Mouse (Mus musculus): ENCODE measurements around the gene Pbrm1.

The Pbrm1 gene

DNA sequence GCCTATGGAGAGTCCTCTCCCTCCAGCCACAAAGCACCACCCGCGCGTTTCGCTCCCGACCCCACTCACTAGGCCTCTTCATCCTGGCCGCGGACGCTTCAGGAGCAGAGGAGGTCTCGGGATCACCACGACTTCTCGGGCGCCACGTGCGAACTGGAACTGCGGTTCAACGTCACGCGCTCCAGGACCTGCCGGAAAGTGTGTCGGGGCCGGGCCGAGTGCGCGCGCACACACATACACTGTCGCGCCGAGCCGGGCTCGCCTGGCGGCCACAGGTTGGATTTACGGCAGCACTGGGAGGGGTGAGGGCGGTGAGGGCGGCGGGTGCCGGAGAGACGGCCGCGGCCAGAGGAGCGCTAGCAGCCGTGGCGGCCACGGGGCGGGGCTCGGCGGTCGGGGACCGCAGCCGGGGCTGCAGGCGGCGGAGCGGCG lies at the start of gene Pbrm1, which contains the start of gene Gnl3:
Gene Pbrm1 (plus strand): TSS at position 279 of the 432 bp plus-strand sequence.
Gene Gnl3 (minus strand): TSS at position 293 of the 432 bp plus-strand sequence.
- in situ Hi-C loops (cut with MboI, MseI): loop anchor here (25.0 kb wide), 2 partner anchors 1143 to 1168 kb away; partner anchors contain the start of gene Ncoa4 (in 1 of the 2)

DNA sequence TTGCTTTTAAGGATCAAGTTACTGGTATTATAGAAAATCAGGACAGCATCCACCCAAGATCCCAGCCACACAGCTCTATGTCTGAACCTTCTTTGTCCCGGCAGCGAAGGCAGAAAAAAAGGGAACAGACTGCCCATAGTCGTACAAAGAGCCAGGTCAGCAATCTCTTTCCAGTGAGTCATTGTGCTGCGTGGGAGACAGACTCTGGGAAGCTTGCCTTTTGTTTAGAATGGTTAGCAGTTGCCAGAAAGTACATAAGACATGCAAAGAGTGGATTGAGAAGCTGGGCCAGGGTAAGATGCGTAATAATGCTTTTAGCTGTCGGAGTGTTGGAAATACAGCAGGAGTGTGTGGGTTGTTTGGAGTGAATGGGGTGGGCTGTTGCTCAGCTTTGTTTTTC lies 44.7 kb upstream of the Pbrm1 start:
- in situ Hi-C loops (cut with MboI, MseI): loop anchor here in 1 of 2 experiments (10.0 kb wide), 1 partner anchor 1249 kb away; the partner anchor contains the start of gene Cacna2d3

DNA sequence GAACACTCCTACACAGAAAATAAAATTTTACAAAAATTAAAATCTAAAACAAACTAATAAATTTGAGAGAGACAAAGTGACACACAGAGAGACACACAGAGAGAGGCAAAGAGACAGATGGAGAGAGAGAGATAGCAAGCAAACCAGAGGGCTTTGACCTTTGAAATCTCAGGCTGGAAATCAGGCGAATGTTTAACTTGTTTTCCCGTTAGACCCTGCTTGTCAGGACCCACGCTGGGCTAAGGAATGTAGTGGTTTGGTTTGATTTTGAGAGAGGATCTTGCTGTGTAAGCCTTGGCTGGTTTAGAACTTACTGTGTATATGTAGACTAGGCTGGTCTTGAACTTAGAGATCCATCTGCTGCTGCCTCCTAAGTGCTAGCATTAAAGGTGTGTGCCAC lies 42.7 kb upstream of the Pbrm1 start:
- in situ Hi-C loops (cut with MboI, MseI): loop anchor here (5.0 to 10.0 kb wide), 2 partner anchors 54 to 1251 kb away; partner anchors contain the start of genes Cacna2d3 (in 1 of the 2) and Itih3 (in 1 of the 2)

DNA sequence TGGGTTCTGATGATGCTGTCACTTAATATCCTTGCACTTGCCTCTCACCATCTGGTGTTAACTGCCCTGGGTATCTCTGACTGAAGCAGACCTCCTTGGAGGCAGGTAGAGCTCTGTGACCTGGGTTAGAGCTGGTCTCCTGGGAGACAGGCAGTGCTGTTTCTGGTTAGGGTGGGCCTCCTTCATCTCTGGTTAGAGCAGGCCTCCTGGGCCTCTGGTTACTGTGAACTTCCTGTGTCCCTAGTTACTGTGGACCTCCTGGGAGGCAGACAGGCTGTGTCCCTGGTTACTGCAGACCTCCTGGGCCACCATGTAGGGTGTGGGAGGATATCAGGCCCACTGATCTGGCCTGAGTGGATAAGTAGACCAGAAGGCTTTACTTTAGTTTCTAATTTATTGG lies 22.5 kb upstream of the Pbrm1 start:
- in situ Hi-C loops (cut with MboI, MseI): no loop called here

GRCm38 (mm10) chr14:31000356-31000755 lies 18.6 kb upstream of the Pbrm1 start:
- in situ Hi-C loops (cut with MboI, MseI): loop anchor here (25.0 kb wide), 2 partner anchors 1162 to 1187 kb away; partner anchors contain the start of gene Ncoa4 (in 1 of the 2)

DNA sequence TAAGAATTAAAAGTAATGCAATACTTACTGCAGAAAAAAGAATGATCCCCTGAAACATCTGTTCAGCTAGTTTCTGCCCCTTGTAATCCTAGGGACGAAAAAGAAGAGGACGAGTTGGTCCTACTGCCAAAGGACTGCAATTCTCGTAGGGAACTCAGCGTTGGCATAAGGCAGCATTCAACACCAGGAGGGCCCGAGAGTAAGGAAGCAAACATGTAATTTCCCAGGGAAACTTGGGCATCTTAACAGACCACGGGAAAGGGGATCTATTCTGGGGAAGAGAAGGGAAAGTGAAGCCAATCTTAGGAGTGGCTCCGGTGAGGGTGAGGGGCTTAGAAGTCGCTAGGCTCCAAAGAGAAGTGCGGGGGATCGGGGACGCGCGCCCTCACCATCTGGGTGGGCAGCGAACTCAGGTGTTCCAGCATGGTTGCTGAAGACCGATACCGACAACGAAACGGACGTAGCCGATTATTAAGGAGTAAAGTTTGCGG lies 18.1 kb upstream of the Pbrm1 start:
- in situ Hi-C loops (cut with MboI, MseI): loop anchor here (25.0 kb wide), 2 partner anchors 1161 to 1186 kb away; partner anchors contain the start of gene Ncoa4 (in 1 of the 2)

GRCm38 (mm10) chr14:31001307-31002205 lies 17.4 kb upstream of the Pbrm1 start, which contains the start of the genes Glt8d1 and Spcs1:
TSS of gene Glt8d1 (plus strand) at chr14:31001400.
TSS of gene Spcs1 (minus strand) at chr14:31001672.
- in situ Hi-C loops (cut with MboI, MseI): loop anchor here (25.0 kb wide), 2 partner anchors 1161 to 1186 kb away; partner anchors contain the start of gene Ncoa4 (in 1 of the 2)

DNA sequence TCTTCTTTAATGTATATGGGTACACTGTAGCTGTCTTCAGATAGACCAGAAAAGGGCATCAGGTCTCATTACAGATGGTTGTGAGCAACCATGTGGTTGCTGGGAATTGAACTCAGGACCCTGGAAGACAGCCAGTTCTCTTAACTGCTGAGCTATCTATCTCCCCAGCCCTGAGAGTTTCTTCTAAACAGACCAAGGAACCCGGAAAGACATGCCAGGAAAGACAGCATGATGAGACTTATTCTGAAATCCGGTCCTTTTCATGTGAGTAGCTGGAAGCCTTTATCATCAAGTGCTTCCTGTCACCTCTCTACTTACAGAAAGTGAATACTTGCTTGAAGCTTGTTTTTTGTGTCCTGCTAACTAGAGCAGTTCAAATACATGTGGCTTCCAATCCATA lies 14.4 kb upstream of the Pbrm1 start:
- in situ Hi-C loops (cut with MboI, MseI): loop anchor here (25.0 kb wide), 2 partner anchors 1158 to 1183 kb away; partner anchors contain the start of gene Ncoa4 (in 1 of the 2)

GRCm38 (mm10) chr14:31006779-31007178 lies 12.2 kb upstream of the Pbrm1 start:
- in situ Hi-C loops (cut with MboI, MseI): loop anchor here (25.0 kb wide), 2 partner anchors 1156 to 1181 kb away; partner anchors contain the start of gene Ncoa4 (in 1 of the 2)

DNA sequence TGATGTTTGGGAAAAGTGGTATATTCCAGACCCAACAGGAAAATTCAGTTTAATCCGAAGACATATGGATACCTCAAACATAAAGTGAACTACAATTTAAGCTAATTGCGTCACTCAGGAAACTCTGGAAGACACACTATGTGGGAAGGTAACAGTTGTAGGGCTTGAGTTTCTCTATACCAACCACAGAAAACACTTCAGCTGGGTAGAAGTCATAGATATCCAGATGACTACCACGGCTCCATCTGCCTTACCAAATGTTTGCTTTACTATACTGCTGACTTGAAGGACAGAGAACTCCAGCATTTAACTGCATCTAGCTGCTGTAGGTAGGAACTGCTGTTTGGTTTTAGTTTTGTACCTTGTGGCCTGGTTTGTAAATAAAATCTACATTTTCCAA lies 7.3 kb upstream of the Pbrm1 start:
- in situ Hi-C loops (cut with MboI, MseI): loop anchor here (25.0 kb wide), 2 partner anchors 1151 to 1176 kb away; partner anchors contain the start of gene Ncoa4 (in 1 of the 2)

DNA sequence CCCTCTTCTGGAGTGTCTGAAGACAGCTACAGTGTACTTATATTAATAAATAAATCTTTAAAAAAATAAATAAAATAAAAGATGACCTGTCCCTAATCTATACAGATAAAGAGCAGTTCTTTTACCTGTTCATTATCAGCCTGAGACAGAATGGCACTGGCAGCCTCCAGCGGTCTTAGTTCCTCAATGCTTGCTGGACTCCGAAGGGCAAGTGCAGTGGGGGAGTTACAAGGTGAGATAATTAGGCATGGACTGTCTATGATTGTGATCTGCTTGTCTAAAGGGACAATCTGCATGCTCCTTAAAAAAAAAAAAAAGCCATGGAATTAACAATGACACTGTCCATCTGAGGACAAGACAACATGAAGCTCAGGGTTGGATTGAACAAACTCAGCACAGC lies 5.0 kb upstream of the Pbrm1 start:
- in situ Hi-C loops (cut with MboI, MseI): loop anchor here (25.0 kb wide), 2 partner anchors 1148 to 1173 kb away; partner anchors contain the start of gene Ncoa4 (in 1 of the 2)

DNA sequence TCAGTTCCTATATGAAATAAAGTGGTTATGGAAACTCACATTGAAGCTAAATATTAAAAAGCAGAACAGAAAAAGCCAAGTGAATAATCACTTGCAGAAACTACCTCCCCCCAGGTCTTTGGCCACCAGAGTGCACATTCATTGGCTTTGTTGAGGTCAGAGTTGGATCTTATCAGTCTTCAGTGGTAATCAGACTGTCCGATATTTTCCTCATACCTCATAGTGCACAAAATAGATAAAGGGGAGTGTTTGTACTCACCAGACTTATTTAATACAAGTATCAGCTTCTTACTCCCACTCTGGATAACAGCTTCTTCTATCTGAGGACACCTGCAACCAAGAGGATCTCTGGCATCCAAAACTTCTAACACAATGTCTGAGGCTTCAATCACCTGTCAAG lies 2.9 kb upstream of the Pbrm1 start:
- in situ Hi-C loops (cut with MboI, MseI): loop anchor here (25.0 kb wide), 2 partner anchors 1146 to 1171 kb away; partner anchors contain the start of gene Ncoa4 (in 1 of the 2)

DNA sequence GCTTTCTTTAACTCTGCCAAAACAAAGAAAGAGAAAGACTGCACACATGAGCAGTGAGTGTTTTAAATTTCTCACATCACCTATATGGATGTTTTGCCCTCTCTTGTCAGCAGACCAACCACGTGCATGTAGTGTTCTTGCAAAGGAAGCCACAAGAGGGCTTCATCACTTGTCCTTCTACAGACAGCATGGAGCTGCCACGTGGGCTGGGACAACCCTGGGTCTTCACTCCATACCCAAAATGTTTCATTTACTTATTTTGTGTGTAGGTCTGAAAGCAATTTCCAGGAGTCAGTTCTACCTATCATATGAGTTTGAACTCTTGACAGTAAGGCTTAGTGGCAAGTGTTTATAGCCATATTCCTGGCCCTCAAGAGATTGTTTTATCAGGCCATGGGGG lies 1.1 kb upstream of the Pbrm1 start:
- in situ Hi-C loops (cut with MboI, MseI): loop anchor here (25.0 kb wide), 2 partner anchors 1144 to 1169 kb away; partner anchors contain the start of gene Ncoa4 (in 1 of the 2)

GRCm38 (mm10) chr14:31019331-31020205 lies 630 bp downstream of the Pbrm1 start:
- in situ Hi-C loops (cut with MboI, MseI): loop anchor here (10.0 to 25.0 kb wide), 3 partner anchors 1065 to 1168 kb away; partner anchors contain the start of genes Dph3 (in 1 of the 2), Ncoa4 (in 1 of the 2) and Oxnad1 (in 1 of the 2)

DNA sequence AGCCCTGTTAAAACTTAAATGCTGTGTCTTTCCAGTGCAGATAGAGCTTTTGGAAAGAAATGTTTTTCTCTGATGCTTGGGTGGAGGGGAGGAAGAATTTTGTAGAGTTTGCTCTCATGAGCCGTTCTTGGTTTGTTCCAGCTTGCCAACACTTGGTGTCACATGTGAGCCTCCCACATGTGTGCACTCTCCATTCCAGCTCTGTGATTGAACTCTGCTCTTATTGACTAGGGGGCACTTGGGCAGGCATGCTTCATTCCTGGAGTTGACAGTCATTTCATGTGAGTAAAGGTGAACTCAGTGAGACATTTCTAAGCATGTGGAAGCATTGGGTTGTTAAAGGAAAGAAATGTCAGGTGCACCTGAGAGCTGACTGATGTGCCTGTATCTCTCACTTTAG lies 3.6 kb downstream of the Pbrm1 start:
- in situ Hi-C loops (cut with MboI, MseI): loop anchor here (10.0 to 25.0 kb wide), 3 partner anchors 1062 to 1165 kb away; partner anchors contain the start of genes Dph3 (in 1 of the 2), Ncoa4 (in 1 of the 2) and Oxnad1 (in 1 of the 2)

- in situ Hi-C loops (cut with MboI, MseI): loop anchor here in 1 of 2 experiments (10.0 kb wide), 1 partner anchor 1059 kb away; the partner anchor contains the start of genes Dph3 and Oxnad1
Measured at GRCm38 (mm10) chr14:31025785-31026184, 6.8 kb downstream of the Pbrm1 start.

- in situ Hi-C loops (cut with MboI, MseI): no loop called here
Measured at GRCm38 (mm10) chr14:31045296-31045695, 26.4 kb downstream of the Pbrm1 start.

DNA sequence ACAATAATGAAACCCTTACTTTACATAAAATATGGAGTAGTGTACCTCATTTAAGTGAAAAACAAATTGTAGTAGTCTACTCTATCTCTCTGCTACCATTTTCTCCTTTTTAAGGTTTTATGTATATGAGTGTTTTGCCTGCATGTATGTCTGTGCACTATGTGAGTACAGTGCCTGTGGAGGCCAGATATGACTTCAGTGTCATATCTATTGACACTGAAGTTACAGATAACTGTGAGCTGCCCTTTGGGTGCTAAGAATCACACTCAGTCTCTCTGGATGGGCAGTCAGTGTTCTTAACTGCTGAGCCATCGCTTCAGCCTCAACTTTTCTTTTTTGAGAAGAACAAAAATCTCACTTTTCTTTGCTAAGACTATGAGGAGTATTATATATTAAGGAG lies 26.9 kb downstream of the Pbrm1 start:
- in situ Hi-C loops (cut with MboI, MseI): no loop called here

DNA sequence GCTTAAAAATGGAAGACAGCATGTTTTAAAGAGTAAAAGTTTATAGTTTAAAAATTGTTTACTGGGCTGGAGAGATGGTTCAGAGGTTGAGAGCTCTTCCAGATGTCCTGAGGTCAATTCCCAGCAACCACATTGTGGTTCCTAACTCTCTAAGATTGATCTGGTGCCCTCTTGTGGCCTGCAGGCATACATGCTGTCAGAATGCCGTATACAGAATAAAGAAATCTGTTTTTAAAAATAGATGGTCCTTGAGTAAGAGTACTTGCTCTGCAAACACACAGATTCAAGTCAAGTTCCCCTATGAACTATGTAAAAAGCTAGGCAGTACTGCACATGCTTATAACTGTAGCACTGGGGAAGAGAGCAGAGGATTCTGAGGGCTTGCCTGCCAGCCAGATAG lies 43.3 kb downstream of the Pbrm1 start:
- in situ Hi-C loops (cut with MboI, MseI): loop anchor here in 1 of 2 experiments (10.0 kb wide), 1 partner anchor 1023 kb away; the partner anchor contains the start of genes Dph3 and Oxnad1
